Mouse (Mus musculus): ENCODE data around the gene Katnal1. TPM values are rescaled to one million over a fixed set of nuclear protein-coding genes. Genes with fewer than 3 reads are reported as not detected.
A peak's percentile ranks its signal among the peaks of the same experiment; 100 is the strongest.

Katnal1 gene
- total and polyA plus RNA-seq, 2 experiments from 2014 or later, result 8.4 to 21.1 TPM

DNA sequence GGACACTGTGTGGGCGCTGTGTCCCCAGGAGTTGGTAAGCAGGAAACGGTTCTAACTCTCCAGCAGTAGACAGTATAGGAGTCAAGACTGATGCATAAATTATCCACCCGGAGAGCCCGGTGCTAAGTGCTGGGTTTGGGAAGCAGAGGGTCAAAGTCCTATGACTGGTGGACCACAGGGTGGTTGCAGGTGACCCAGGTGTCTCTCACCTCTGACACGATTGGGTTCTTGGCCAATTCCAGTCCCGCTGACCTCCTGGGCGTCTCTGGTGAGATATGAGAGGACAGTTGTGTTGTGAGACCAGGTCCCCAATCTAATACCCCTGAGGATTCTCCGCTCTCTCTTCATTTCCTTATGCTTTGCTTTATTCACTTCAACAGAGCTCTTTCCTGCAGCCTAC, 74.1 kb downstream of the Katnal1 start:
- Histone ChIP-seq H3K27ac (ENCODE audit: low read depth) (no peak overlapping the region), H3K4me3 (ENCODE audit: low read depth, low read length) (no peak overlapping the region), H3K9me3 (replicated peaks; ENCODE audit: control insufficient read depth, low read length) (no peaks in the 10 kb centered on the region), H3K4me1 (ENCODE audit: control insufficient read depth, insufficient read depth) (no peaks in the 10 kb centered on the region), H3K4me2 (ENCODE audit: low read depth, low read length) (no peak overlapping the region), H3K9ac (replicated peaks; ENCODE audit: low read depth, low read length) (no peak overlapping the region), H3K27me3 (ENCODE audit: control insufficient read depth, insufficient read depth, low read length) (no peaks in the 10 kb centered on the region), H3K36me3 (replicated peaks; ENCODE audit: control insufficient read depth, insufficient read depth, low read length) (no peaks in the 10 kb centered on the region)
- no peak for ATAC-seq (ENCODE audit: insufficient read depth, low read depth)
- TF ChIP-seq CTCF (IDR thresholded peaks at IDR 0.05; ENCODE audit: low read depth) (no peak), EP300 (IDR thresholded peaks at IDR 0.05; ENCODE audit: low read depth) (no peak)
- DNase-seq (ENCODE audit: low spot score), result no peak
- 80% methylated on average over 8 of the region's 8 CpGs for WGBS

DNA sequence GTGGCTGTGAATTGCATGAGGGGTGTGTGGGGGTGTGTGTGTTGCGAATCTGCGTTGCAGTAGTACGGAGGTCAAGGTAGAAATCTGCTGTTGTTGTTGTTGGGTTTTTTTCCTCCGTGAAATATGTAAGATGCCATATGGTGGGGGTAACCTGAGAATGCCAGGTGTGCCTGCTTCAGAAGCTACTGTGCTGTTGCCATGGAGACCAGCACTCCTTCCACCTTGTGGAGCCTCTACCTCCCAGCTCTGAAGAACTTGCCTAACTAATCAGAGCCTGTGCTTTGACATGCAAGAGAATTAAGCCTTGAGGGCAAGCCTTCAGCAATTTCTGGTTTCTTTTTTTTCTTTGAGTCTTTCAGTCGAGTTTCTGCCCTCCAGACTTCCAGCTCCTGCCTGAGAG, 75.0 kb downstream of the Katnal1 start:
- 42% methylated on average over 5 of the region's 5 CpGs for WGBS
- Histone ChIP-seq H3K9me3 (replicated peaks; ENCODE audit: control insufficient read depth, low read length) (no peaks in the 10 kb centered on the region), H3K4me2 (ENCODE audit: low read depth, low read length) (no peak overlapping the region), H3K9ac (replicated peaks; ENCODE audit: low read depth, low read length) (no peak overlapping the region), H3K27ac (ENCODE audit: low read depth) (no peak overlapping the region), H3K36me3 (replicated peaks; ENCODE audit: control insufficient read depth, insufficient read depth, low read length) (no peaks in the 10 kb centered on the region), H3K4me1 (ENCODE audit: control insufficient read depth, insufficient read depth) (no peaks in the 10 kb centered on the region), H3K4me3 (ENCODE audit: low read depth, low read length) (no peak overlapping the region), H3K27me3 (ENCODE audit: control insufficient read depth, insufficient read depth, low read length) (no peaks in the 10 kb centered on the region)
- TF ChIP-seq EP300 (IDR thresholded peaks at IDR 0.05; ENCODE audit: low read depth) (no peak), CTCF (IDR thresholded peaks at IDR 0.05; ENCODE audit: low read depth) (no peak)
- DNase-seq (ENCODE audit: low spot score) (no peak), ATAC-seq (ENCODE audit: insufficient read depth, low read depth) (no peak)

- TF ChIP-seq EP300 (IDR thresholded peaks at IDR 0.05; ENCODE audit: low read depth), result no peak
- TF ChIP-seq CTCF (IDR thresholded peaks at IDR 0.05; ENCODE audit: low read depth), result no peak
- no peaks in the 10 kb centered on the region for H3K4me1 ChIP-seq (ENCODE audit: control insufficient read depth, insufficient read depth)
- H3K9ac ChIP-seq (replicated peaks; ENCODE audit: low read depth, low read length), result no peak overlapping the region
- H3K4me3 ChIP-seq (ENCODE audit: low read depth, low read length), result no peak overlapping the region
- WGBS, result 76% methylated on average over 6 of the region's 6 CpGs
- no peak overlapping the region for H3K4me2 ChIP-seq (ENCODE audit: low read depth, low read length)
- H3K36me3 ChIP-seq (replicated peaks; ENCODE audit: control insufficient read depth, insufficient read depth, low read length), result no peaks in the 10 kb centered on the region
- ATAC-seq (ENCODE audit: insufficient read depth, low read depth) (no peak), DNase-seq (ENCODE audit: low spot score) (no peak)
- no peak overlapping the region for H3K27ac ChIP-seq (ENCODE audit: low read depth)
- H3K9me3 ChIP-seq (replicated peaks; ENCODE audit: control insufficient read depth, low read length), result no peaks in the 10 kb centered on the region
- no peaks in the 10 kb centered on the region for H3K27me3 ChIP-seq (ENCODE audit: control insufficient read depth, insufficient read depth, low read length)
Observed at GRCm38 (mm10) chr5:148849516-148849915, 79.6 kb downstream of the Katnal1 start.

- ATAC-seq (ENCODE audit: insufficient read depth, low read depth) (no peak), DNase-seq (ENCODE audit: low spot score) (no peak)
- Histone ChIP-seq H3K27ac (ENCODE audit: low read depth) (no peak overlapping the region), H3K9ac (replicated peaks; ENCODE audit: low read depth, low read length) (no peak overlapping the region), H3K9me3 (replicated peaks; ENCODE audit: control insufficient read depth, low read length) (no peaks in the 10 kb centered on the region), H3K27me3 (ENCODE audit: control insufficient read depth, insufficient read depth, low read length) (no peaks in the 10 kb centered on the region), H3K4me1 (ENCODE audit: control insufficient read depth, insufficient read depth) (no peaks in the 10 kb centered on the region), H3K4me3 (ENCODE audit: low read depth, low read length) (no peak overlapping the region), H3K4me2 (ENCODE audit: low read depth, low read length) (no peak overlapping the region), H3K36me3 (replicated peaks; ENCODE audit: control insufficient read depth, insufficient read depth, low read length) (no peaks in the 10 kb centered on the region)
- WGBS, result 91% methylated on average over 5 of the region's 5 CpGs
- TF ChIP-seq EP300 (IDR thresholded peaks at IDR 0.05; ENCODE audit: low read depth), result no peak
- no peak for TF ChIP-seq CTCF (IDR thresholded peaks at IDR 0.05; ENCODE audit: low read depth)
Observed at GRCm38 (mm10) chr5:148847032-148847431, 82.1 kb downstream of the Katnal1 start.

- 23% methylated on average over 8 of the region's 8 CpGs for WGBS
- H3K4me3 ChIP-seq (ENCODE audit: low read depth, low read length), result no peak overlapping the region
- H3K4me1 ChIP-seq (ENCODE audit: control insufficient read depth, insufficient read depth), result no peaks in the 10 kb centered on the region
- TF ChIP-seq CTCF (IDR thresholded peaks at IDR 0.05; ENCODE audit: low read depth) (no peak), EP300 (IDR thresholded peaks at IDR 0.05; ENCODE audit: low read depth) (no peak)
- no peak overlapping the region for H3K4me2 ChIP-seq (ENCODE audit: low read depth, low read length)
- no peak for DNase-seq (ENCODE audit: low spot score)
- H3K9me3 ChIP-seq (replicated peaks; ENCODE audit: control insufficient read depth, low read length), result no peaks in the 10 kb centered on the region
- ATAC-seq (ENCODE audit: insufficient read depth, low read depth), result no peak
- no peaks in the 10 kb centered on the region for H3K36me3 ChIP-seq (replicated peaks; ENCODE audit: control insufficient read depth, insufficient read depth, low read length)
- no peak overlapping the region for H3K27ac ChIP-seq (ENCODE audit: low read depth)
- no peak overlapping the region for H3K9ac ChIP-seq (replicated peaks; ENCODE audit: low read depth, low read length)
- 0 out of 2 replicates have a peak, but pooled peaks cover 7% of the 10 kb centered on the region for H3K27me3 ChIP-seq (ENCODE audit: control insufficient read depth, insufficient read depth, low read length)
Observed at GRCm38 (mm10) chr5:148837069-148837468, 92.1 kb downstream of the Katnal1 start.

DNA sequence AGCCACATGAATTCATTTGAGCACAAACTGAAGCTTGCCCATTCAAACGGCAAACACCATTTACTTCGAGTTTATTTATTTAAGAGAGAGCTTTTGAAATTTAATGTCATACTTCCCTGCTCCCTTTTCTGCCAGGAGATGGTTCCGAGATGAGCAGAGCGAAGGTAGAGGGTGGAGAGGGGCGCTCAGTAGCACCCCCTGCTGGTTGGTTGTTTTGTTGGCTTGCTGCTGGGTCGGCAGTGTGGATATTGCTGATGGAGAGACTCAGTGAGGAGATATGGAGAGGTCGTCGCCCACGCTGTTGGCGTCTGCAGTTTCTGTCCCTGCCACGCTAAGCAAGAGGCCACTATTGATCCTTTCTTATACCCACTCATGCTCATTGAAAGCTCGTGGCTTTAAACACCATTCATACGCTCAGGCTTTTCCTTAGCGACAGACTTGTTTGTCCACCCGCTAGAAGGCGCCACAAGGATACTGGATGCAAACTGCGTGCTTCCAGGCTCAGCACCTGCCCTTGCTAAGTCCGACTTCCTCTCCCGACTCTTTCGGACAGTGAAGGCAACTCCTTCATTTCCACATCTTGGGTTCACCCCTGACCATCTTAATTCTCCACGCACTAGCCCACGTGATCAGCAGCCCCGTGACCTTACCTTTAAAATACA, 97.4 kb downstream of the Katnal1 start:
- Histone ChIP-seq H3K27ac (ENCODE audit: low read depth) (no peak overlapping the region), H3K4me1 (ENCODE audit: control insufficient read depth, insufficient read depth) (0 out of 2 replicates have a peak, but pooled peaks cover 5% of the 10 kb centered on the region), H3K9ac (replicated peaks; ENCODE audit: low read depth, low read length) (no peak overlapping the region), H3K4me2 (ENCODE audit: low read depth, low read length) (peak overlapping the region; percentile 60), H3K27me3 (ENCODE audit: control insufficient read depth, insufficient read depth, low read length) (0 out of 2 replicates have a peak, but pooled peaks cover 11% of the 10 kb centered on the region), H3K36me3 (replicated peaks; ENCODE audit: control insufficient read depth, insufficient read depth, low read length) (no peaks in the 10 kb centered on the region), H3K4me3 (ENCODE audit: low read depth, low read length) (peak overlapping the region; percentile 45), H3K9me3 (replicated peaks; ENCODE audit: control insufficient read depth, low read length) (no peaks in the 10 kb centered on the region)
- WGBS, result 6% methylated on average over 23 of the region's 23 CpGs
- ATAC-seq (ENCODE audit: insufficient read depth, low read depth) (peak; percentile 49; the same call in 1 of the 2 replicates), DNase-seq (ENCODE audit: low spot score) (peak; percentile 57)
- TF ChIP-seq CTCF (IDR thresholded peaks at IDR 0.05; ENCODE audit: low read depth), result peak; percentile 74
- no peak for TF ChIP-seq EP300 (IDR thresholded peaks at IDR 0.05; ENCODE audit: low read depth)

Data from heart, postnatal 0 days (tissue).